Mouse (Mus musculus) C2C12 (cell line): Measurements from ENCODE around the gene Gm10401.

Source experiments
- CEBPB ChIP-seq: IDR thresholded peaks from one replicate; pipeline ENCODE4 v1.6.1; 2011; ENCODE audit warnings: low read depth, mild to moderate bottlenecking, control low read depth, moderate library complexity
- CTCF ChIP-seq: IDR thresholded peaks from one replicate; pipeline ENCODE4 v1.5.1; 2011; ENCODE audit not compliant: control insufficient read depth, insufficient read depth, insufficient read length
- MYOD1 ChIP-seq: IDR thresholded peaks from one replicate; pipeline ENCODE4 v1.6.1; 2011; ENCODE audit warnings: low read depth; ENCODE audit not compliant: control insufficient read depth, insufficient read length
- MYOG ChIP-seq: IDR thresholded peaks from one replicate; pipeline ENCODE4 v1.6.1; 2011; ENCODE audit not compliant: control insufficient read depth, insufficient read length; ENCODE audit errors: extremely low read depth
- USF1 ChIP-seq: IDR thresholded peaks from one replicate; pipeline ENCODE4 v1.6.1; 2011; ENCODE audit warnings: low read depth, mild to moderate bottlenecking, control low read depth, moderate library complexity

- TF ChIP-seq CTCF (no peak), MYOD1 (no peak), USF1 (no peak), CEBPB (no peak), MYOG (no peak)
These were observed 26.8 kb downstream of the Gm10401 start for GRCm38 (mm10) chr5:115071096-115071901.
